Mouse (Mus musculus) olfactory bulb, adult 2 months (tissue): Measurements from ENCODE around the gene Rgl1. TPM values are rescaled to one million over a fixed set of nuclear protein-coding genes. Genes with fewer than 3 reads are reported as not detected.

Source experiments
- H3K27ac ChIP-seq: fragments of 200-500 bp; 2 replicates; pipeline ENCODE4 v1.5.1; 2012; ENCODE audit warnings: low read depth, low read length; ENCODE audit not compliant: insufficient read depth
- H3K4me1 ChIP-seq: fragments of 200-500 bp; 2 replicates; pipeline ENCODE4 v1.6.1; 2012; ENCODE audit warnings: low read length; ENCODE audit not compliant: control insufficient read depth, insufficient read depth
- H3K4me3 ChIP-seq: fragments of 200-500 bp; 2 replicates; pipeline ENCODE4 v1.5.1; 2012; ENCODE audit warnings: mild to moderate bottlenecking, low read depth, low read length, moderate library complexity; ENCODE audit not compliant: insufficient read depth
- CTCF ChIP-seq: fragments of 200-500 bp; IDR thresholded peaks from 2 replicates; pipeline ENCODE4 v1.5.1; 2012; ENCODE audit warnings: low read depth, mild to moderate bottlenecking, low read length, moderate library complexity; ENCODE audit not compliant: insufficient read depth
- POLR2A ChIP-seq: fragments of 200-500 bp; IDR thresholded peaks from 2 replicates; pipeline ENCODE4 v1.6.1; 2012; ENCODE audit warnings: mild to moderate bottlenecking, low read depth, low read length, moderate library complexity; ENCODE audit not compliant: insufficient read depth
- WGBS: fragments of 180-500 bp; shearing (Covaris S2); methylation state at CpG from one replicate; pipeline ENCODE4 v1.1.7; 2018; 5-methylcytosine and 5-hydroxymethylcytosine counted together
- polyA plus RNA-seq: library from polyadenylated mRNA; stranded (reverse); fragments of >200 nt; gene quantifications from 2 replicates; pipeline ENCODE4 v1.2.4, GENCODE M21; 2012; ENCODE audit warnings: low replicate concordance; ENCODE audit not compliant: missing spikeins, insufficient read depth, insufficient read length

Rgl1 gene
- polyA plus RNA-seq, 1 experiment: not detected

- Histone ChIP-seq H3K27ac (no peak overlapping the region), H3K4me1 (no peaks in the 10 kb centered on the region), H3K4me3 (no peak overlapping the region)
- WGBS: 69% methylated on average over 6 of the region's 6 CpGs
- TF ChIP-seq POLR2A: no peak
- no peak for TF ChIP-seq CTCF
These were observed 62.2 kb downstream of the Rgl1 start for GRCm38 (mm10) chr1:152703941-152704340.

DNA sequence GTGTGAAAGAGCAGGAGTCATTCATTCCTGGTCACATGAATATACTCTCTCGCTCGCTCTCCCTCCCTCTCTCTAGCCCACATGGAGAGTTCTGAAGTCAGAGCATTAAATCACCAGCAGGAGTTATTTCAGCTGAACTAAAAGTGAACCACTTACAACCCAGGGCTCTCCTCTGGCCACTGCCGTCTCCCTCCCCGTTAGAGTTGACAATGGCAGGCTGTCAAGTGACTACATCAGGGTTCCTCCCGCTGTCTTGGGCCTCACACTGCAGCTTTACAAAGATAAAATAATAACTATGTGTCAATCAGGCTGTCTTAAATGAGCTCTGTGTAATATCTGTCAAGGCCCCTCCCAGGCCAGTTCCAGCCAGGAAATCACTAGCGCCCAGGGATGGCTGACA, 63.2 kb downstream of the Rgl1 start:
- Histone ChIP-seq H3K27ac (no peak overlapping the region), H3K4me1 (no peaks in the 10 kb centered on the region), H3K4me3 (no peak overlapping the region)
- no peak for TF ChIP-seq POLR2A
- no peak for TF ChIP-seq CTCF
- 60% methylated on average over 6 of the region's 6 CpGs for WGBS

DNA sequence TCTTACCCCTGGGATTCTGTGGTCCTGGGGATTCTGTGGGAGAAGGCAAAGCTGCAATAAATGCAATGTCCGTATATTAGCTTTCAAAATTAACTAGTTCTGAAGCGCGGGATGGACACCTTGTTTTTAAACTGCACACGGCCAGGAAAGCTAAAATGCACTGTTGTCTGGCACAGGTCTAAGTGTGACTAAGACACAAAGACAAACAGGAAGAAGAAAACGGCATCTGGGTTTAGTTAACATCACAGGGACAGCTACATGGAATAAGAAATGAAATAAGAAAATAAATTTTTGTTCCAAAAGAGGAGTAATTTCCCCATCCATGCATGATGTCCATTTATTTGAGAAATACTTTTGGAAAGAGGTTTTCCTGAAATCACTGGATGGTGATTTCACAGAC, 65.1 kb downstream of the Rgl1 start:
- Histone ChIP-seq H3K27ac (no peak overlapping the region), H3K4me1 (no peaks in the 10 kb centered on the region), H3K4me3 (no peak overlapping the region)
- 83% methylated on average over 5 of the region's 5 CpGs for WGBS
- TF ChIP-seq POLR2A (no peak), CTCF (no peak)

- peaks cover 3% of the 10 kb centered on the region; the same call in 1 of the 2 replicates for H3K4me1 ChIP-seq
- H3K4me3 ChIP-seq: no peak overlapping the region
- no peak overlapping the region for H3K27ac ChIP-seq
- TF ChIP-seq POLR2A (no peak), CTCF (no peak)
- 62% methylated on average over 3 of the region's 3 CpGs for WGBS
These were observed 68.8 kb downstream of the Rgl1 start for GRCm38 (mm10) chr1:152697341-152697740.

DNA sequence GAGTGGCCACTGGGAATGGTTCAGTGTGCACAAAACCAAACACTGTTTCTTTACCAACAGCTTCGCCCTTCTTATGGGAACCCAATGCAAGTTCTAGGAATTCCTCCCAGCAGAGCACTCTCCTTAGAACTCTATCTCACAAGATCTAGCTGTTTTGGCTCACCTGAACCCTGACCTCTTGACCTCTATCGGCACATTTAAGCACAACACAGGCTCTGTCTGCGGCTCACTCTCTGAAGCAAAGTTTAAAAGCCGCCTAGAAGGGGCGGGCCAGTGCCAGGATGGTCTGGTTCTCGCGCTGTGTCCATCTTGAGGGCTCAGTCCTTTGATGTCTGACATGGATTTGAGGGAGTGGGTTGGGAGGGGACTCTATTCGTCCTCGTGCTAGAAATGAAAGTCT, 70.7 kb downstream of the Rgl1 start:
- H3K4me3 ChIP-seq: no peak overlapping the region
- TF ChIP-seq POLR2A: no peak
- no peak for TF ChIP-seq CTCF
- peaks cover 3% of the 10 kb centered on the region; the same call in 1 of the 2 replicates for H3K4me1 ChIP-seq
- 60% methylated on average over 9 of the region's 9 CpGs for WGBS
- H3K27ac ChIP-seq: no peak overlapping the region

DNA sequence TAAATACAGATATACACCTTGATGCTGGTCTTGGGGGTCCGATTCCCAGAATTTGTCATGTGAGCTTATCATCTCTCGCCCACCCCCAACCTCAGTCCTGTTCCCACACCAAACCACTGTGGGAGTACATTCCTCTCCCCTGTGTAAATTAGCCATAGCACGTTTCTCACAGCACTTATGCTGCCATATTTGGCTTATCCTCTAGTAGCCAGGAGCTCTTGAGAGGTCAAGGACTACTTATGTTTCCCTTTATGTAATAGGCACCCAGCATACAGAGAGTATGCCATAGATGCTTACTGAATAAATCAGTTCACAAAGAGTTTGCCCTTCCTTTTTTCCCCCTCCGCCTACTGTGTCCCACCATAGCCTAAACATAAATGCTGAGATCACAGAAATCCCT, 76.2 kb downstream of the Rgl1 start:
- no peak for TF ChIP-seq POLR2A
- TF ChIP-seq CTCF: no peak
- WGBS: 89% methylated on average over 4 of the region's 4 CpGs
- peaks cover 11% of the 10 kb centered on the region for H3K4me1 ChIP-seq
- no peak overlapping the region for H3K4me3 ChIP-seq
- no peak overlapping the region for H3K27ac ChIP-seq

- 46% methylated on average over 8 of the region's 8 CpGs for WGBS
- no peak overlapping the region for H3K4me3 ChIP-seq
- TF ChIP-seq POLR2A (no peak), CTCF (no peak)
- H3K27ac ChIP-seq: no peak overlapping the region
- peaks cover 14% of the 10 kb centered on the region for H3K4me1 ChIP-seq
These were observed 78.4 kb downstream of the Rgl1 start for GRCm38 (mm10) chr1:152687733-152688181.

DNA sequence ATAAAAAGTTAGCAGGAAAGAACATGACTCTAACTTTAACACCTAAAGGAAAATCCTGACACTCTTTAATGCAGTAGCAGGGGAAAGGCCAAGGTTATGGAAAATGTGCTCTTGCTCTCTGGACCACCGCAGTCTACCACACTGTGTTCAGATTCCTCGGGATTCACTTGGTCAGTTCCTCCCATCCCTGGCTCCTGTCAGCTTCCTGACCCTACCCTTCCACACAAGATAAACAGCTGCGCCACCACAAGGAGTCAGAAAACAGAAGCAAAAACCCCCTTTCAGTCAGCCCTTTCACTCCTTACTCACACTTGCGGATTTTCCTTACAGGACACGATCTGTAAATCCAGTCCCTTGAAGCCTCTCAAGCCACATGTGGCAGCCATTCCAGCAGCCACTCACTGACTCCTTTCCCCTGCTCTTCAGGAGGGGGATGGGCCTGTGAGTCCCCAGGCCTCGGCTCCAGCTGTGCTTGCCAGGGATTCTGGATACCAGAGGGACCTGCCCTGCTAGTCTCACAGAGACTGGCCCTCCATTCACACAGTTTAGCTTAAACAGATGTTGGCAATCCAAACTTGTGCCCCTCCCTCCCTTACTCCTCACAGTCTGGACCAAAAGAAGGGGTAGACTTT, 78.9 kb downstream of the Rgl1 start:
- no peak overlapping the region for H3K4me3 ChIP-seq
- H3K27ac ChIP-seq: no peak overlapping the region
- TF ChIP-seq POLR2A (no peak), CTCF (no peak)
- peaks cover 16% of the 10 kb centered on the region for H3K4me1 ChIP-seq
- 49% methylated on average over 6 of the region's 6 CpGs for WGBS

GRCm38 (mm10) chr1:152685531-152685930, 80.6 kb downstream of the Rgl1 start:
- no peak overlapping the region for H3K4me3 ChIP-seq
- H3K27ac ChIP-seq: no peak overlapping the region
- no peak for TF ChIP-seq POLR2A
- H3K4me1 ChIP-seq: peaks cover 19% of the 10 kb centered on the region
- 73% methylated on average over 3 of the region's 3 CpGs for WGBS

- H3K4me1 ChIP-seq: peaks cover 20% of the 10 kb centered on the region
- 68% methylated on average over 11 of the region's 11 CpGs for WGBS
- TF ChIP-seq CTCF: no peak
- no peak for TF ChIP-seq POLR2A
- H3K27ac ChIP-seq: no peak overlapping the region
- no peak overlapping the region for H3K4me3 ChIP-seq
These were observed 83.6 kb downstream of the Rgl1 start for GRCm38 (mm10) chr1:152682368-152683194.
